Mouse (Mus musculus) lung, embryonic 15.5 days (tissue): ENCODE measurements around the gene Riok1. TPM values are rescaled to one million over a fixed set of nuclear protein-coding genes. Genes with fewer than 3 reads are reported as not detected.

Source experiments
- ATAC-seq: fragments of 200-750 bp; cut with Nextera tagmentation; 2 replicates; pipeline ENCODE4 v1.8.0; 2017; ENCODE audit warnings: moderate number of reproducible peaks, borderline replicate concordance; ENCODE audit not compliant: low FRiP score, low TSS enrichment; ENCODE audit errors: extremely low read depth
- H3K27ac ChIP-seq: fragments of 300-500 bp; sonication (generic); 2 replicates; pipeline ENCODE4 v1.5.1; 2015; ENCODE audit warnings: moderate library complexity, mild to moderate bottlenecking, inconsistent platforms
- H3K27me3 ChIP-seq: fragments of 300-500 bp; sonication (generic); 2 replicates; pipeline ENCODE4 v1.6.1; 2015; ENCODE audit warnings: inconsistent platforms
- H3K36me3 ChIP-seq: fragments of 300-500 bp; sonication (generic); 2 replicates; pipeline ENCODE4 v1.6.1; 2015; ENCODE audit warnings: inconsistent platforms
- H3K4me1 ChIP-seq: fragments of 300-500 bp; sonication (generic); 2 replicates; pipeline ENCODE4 v1.6.1; 2015; ENCODE audit warnings: inconsistent platforms
- H3K4me2 ChIP-seq: fragments of 300-500 bp; sonication (generic); 2 replicates; pipeline ENCODE4 v1.6.1; 2015; ENCODE audit warnings: inconsistent platforms, mild to moderate bottlenecking, moderate library complexity
- H3K4me3 ChIP-seq: fragments of 300-500 bp; sonication (generic); 2 replicates; pipeline ENCODE4 v1.5.1; 2015; ENCODE audit warnings: mild to moderate bottlenecking, inconsistent platforms
- H3K9ac ChIP-seq: fragments of 300-500 bp; sonication (generic); 2 replicates; pipeline ENCODE4 v1.6.1; 2015; ENCODE audit warnings: inconsistent platforms
- H3K9me3 ChIP-seq: fragments of 300-500 bp; sonication (generic); 2 replicates; pipeline ENCODE4 v1.6.1; 2016; ENCODE audit warnings: inconsistent platforms
- WGBS: fragments of 180-500 bp; shearing (Covaris S2); methylation state at CpG from one replicate; pipeline ENCODE4 v1.1.7; 2015; 5-methylcytosine and 5-hydroxymethylcytosine counted together
- microRNA-seq: library from miRNA; unstranded; fragments of <30 nt; microRNA quantifications from one replicate; pipeline ENCODE4, GENCODE M21; 2016
- polyA plus RNA-seq: library from polyadenylated mRNA; unstranded; fragments of >200 nt; fragmentation: Nextera tagmentation; extraction: Ambion mirVana; gene quantifications from 2 replicates; pipeline ENCODE4 v1.2.1, GENCODE M21; 2015

Gene Riok1
- polyA plus RNA-seq, 1 experiment from 2014 or later: 55.1 TPM

DNA sequence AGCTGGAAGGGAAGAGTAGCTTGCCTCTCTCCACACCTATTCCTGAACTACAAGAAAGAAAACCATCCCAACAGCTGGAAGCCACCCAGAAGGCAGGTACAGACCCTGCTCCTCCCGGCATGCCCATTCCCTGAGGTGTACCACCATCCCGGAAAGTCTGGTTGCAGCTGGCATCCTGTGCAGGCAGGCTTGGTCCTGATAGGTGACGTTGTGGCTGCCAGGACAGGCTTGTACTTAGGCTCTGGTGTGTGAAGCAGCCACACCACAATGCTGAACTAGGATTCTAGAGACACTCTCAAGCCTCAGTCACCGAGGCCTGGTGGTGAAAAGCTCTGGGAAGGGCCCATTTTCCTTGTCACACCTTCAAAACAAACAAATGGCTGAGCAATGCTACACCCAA lies 59.4 kb downstream of the Riok1 start:
- ATAC-seq: no peak
- no peak overlapping the region for H3K4me2 ChIP-seq
- 56% methylated on average over 4 of the region's 4 CpGs for WGBS
- H3K36me3 ChIP-seq: no peaks in the 10 kb centered on the region
- H3K27me3 ChIP-seq: no peaks in the 10 kb centered on the region
- no peak overlapping the region for H3K4me3 ChIP-seq
- H3K4me1 ChIP-seq: peaks cover 3% of the 10 kb centered on the region; the same call in 1 of the 2 replicates
- no peak overlapping the region for H3K27ac ChIP-seq
- no peaks in the 10 kb centered on the region for H3K9me3 ChIP-seq
- no peak overlapping the region for H3K9ac ChIP-seq

DNA sequence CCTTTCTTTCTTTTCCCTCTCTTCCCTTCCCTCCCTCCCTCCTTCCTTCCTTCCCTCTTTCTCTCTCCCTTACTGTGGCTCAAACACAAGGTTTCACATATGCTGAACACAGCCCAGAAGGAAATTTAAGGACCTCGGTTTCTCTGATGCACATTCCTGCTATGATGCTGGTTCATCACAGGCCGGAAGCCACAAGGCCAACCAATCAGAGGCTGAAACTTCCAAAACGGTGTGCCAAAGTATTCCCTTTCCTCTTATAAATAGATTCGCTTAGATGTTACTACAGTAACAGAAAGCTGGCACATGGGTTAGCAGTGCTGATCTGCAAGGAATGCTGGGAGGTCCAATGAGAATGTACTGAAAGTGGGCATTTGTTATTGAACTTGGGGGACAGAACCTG lies 66.6 kb downstream of the Riok1 start:
- Histone ChIP-seq H3K36me3 (no peaks in the 10 kb centered on the region), H3K27ac (no peak overlapping the region), H3K27me3 (no peaks in the 10 kb centered on the region), H3K4me1 (no peaks in the 10 kb centered on the region), H3K9ac (no peak overlapping the region), H3K4me3 (no peak overlapping the region), H3K9me3 (no peaks in the 10 kb centered on the region), H3K4me2 (no peak overlapping the region)
- ATAC-seq: no peak
- WGBS: 54% methylated on average over 4 of the region's 4 CpGs

DNA sequence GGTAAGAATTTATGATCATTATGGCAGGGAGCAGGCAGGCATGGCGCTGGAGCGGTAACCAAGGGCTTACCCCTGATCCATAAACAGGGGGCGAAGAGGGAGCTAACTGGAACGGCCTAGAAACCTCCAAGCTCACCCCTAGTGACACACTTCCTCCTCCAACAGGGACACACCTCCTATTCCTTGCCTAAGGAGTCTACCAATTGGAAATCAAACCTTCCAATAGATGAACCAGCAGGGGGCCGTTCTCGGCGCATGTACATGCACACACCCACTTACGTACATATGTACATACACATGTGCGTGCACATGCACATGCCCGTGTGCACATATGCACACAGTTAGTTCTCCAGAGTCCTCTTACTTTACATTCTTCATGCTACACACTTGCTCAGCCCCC lies 67.7 kb downstream of the Riok1 start:
- Histone ChIP-seq H3K27me3 (no peaks in the 10 kb centered on the region), H3K9ac (no peak overlapping the region), H3K36me3 (no peaks in the 10 kb centered on the region), H3K4me1 (no peaks in the 10 kb centered on the region), H3K9me3 (no peaks in the 10 kb centered on the region), H3K27ac (no peak overlapping the region), H3K4me3 (no peak overlapping the region), H3K4me2 (no peak overlapping the region)
- WGBS: 86% methylated on average over 10 of the region's 10 CpGs
- ATAC-seq: no peak

DNA sequence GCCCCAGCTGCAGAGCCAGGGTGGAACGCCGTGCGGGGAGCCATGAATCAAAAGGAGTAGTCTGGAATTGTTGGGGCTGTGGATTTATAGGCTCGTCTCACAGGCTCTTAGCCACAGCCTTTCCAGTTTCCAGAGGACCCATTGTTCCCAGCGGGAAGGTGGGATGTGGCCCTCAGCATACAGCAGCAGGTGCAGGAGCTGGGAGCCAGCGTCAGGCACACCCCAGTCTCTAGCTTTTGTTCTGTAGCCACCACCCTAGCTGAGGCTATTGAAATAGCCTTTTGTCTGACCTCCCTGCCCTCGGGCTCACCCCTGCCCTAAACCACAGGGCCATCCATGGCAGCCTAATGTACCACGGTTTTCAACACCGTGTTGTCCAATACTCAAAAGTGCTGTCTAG lies 72.3 kb downstream of the Riok1 start:
- H3K27ac ChIP-seq: no peak overlapping the region
- no peak overlapping the region for H3K9ac ChIP-seq
- no peak overlapping the region for H3K4me3 ChIP-seq
- no peak for ATAC-seq
- no peaks in the 10 kb centered on the region for H3K27me3 ChIP-seq
- H3K4me2 ChIP-seq: no peak overlapping the region
- 89% methylated on average over 9 of the region's 9 CpGs for WGBS
- no peaks in the 10 kb centered on the region for H3K4me1 ChIP-seq
- H3K36me3 ChIP-seq: no peaks in the 10 kb centered on the region
- no peaks in the 10 kb centered on the region for H3K9me3 ChIP-seq

Small RNAs within 50 kb of the gene (microRNA-seq; reads per million reads assigned to microRNA genes)
- gene Gm27387: not detected

Other genes starting within 250 kb of the Riok1 start
- 150 and 152 TPM in 2 replicates for gene Ssr1, start 42.8 kb upstream of the Riok1 start, polyA plus RNA-seq
- 0.87 and 1.1 TPM in 2 replicates for gene Cage1, start 74 bp downstream of the Riok1 start, polyA plus RNA-seq
- 6.3 and 7.9 TPM in 2 replicates for gene Dsp, start 114.3 kb downstream of the Riok1 start, polyA plus RNA-seq
- gene Snrnp48, start 167.9 kb downstream of the Riok1 start, polyA plus RNA-seq: 35.7 and 36.5 TPM in 2 replicates